Mouse (Mus musculus) erythroblast, embryonic 14.5 days (primary cell): ENCODE data around the gene Ttll1.

Experiments used
- GATA1 ChIP-seq: IDR thresholded peaks from 2 replicates; pipeline ENCODE4 v1.6.1; 2012; ENCODE audit warnings: low read length, inconsistent platforms, mixed read lengths
- TAL1 ChIP-seq: IDR thresholded peaks from 3 replicates; pipeline ENCODE4 v1.6.1; 2012; ENCODE audit warnings: low read length, inconsistent platforms, mixed read lengths

DNA sequence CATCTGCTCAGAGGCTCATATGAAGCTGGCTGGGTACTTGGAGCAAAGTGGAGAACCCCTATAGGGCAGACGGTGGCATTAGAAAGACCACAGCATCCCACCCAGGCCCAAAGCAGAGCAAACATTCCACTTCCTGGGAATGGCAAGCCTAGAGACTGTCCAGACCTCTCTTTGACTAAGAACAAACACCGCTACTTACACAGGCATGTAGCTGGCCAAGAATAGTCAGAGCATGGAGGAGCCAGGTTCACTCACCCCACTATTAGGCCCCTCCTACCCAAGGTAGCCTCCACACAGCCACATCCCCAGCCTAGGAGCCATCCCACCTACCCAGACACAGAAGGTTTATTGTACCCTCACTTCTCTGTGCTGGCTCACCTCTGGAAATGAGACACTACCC, 64.8 kb downstream of the Ttll1 start:
- TF ChIP-seq GATA1 (no peak), TAL1 (no peak)
